Mouse (Mus musculus): ENCODE results near the gene Tmem229b.
"Not testable (repeated sequence)": the region's sequence is repeated elsewhere in the genome, so short reads cannot be mapped to it uniquely, and the experiment has no call there.

GRCm38 (mm10) chr12:79027526-79027925 lies 20.1 kb upstream of the Tmem229b start:
- not testable (repeated sequence) for TF ChIP-seq POLR2A (IDR thresholded peaks at IDR 0.05; ENCODE audit: control insufficient read depth, low read depth, low read length); CTCF (IDR thresholded peaks at IDR 0.05; ENCODE audit: control insufficient read depth, insufficient read depth, insufficient replicate concordance, low read depth, low read length)

Measured in testis, adult 2 months (tissue).